Mouse (Mus musculus): ENCODE measurements around the gene Pdc. TPM values are rescaled to one million over a fixed set of nuclear protein-coding genes. Genes with fewer than 3 reads are reported as not detected.

Pdc gene
- polyA plus RNA-seq, 1 experiment: not detected

DNA sequence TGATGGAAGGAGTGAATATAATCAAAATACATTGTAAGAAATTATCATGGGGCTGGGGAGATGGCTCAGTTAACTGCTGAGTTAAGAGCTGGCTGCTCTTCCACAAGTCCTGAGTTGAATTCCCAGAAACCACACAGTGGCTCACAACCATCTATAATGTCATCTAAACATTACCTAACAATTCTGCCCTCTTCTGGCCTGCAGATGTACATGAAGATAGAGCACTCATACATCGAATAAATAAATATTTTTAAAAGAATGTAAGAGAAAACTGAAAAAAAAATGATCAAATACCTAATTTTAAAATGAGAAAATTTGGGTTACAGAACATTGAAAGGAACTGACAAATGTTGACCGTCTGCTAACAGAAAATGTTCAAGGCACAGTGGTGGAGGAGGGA lies 55.0 kb downstream of the Pdc start:
- H3K27ac ChIP-seq (ENCODE audit: insufficient read depth, low read length): no peak overlapping the region
- TF ChIP-seq CTCF (IDR thresholded peaks at IDR 0.05; ENCODE audit: low read depth, low read length) (no peak), EP300 (IDR thresholded peaks at IDR 0.05; ENCODE audit: insufficient read depth, low read depth, low read length) (no peak), POLR2A (IDR thresholded peaks at IDR 0.05; ENCODE audit: insufficient read depth, low read length) (no peak)
- peaks cover 3% of the 10 kb centered on the region; the same call in 1 of the 2 replicates for H3K36me3 ChIP-seq (ENCODE audit: control insufficient read depth, insufficient read depth, low read length, poor library complexity, severe bottlenecking)
- H3K9ac ChIP-seq (ENCODE audit: low read depth, poor library complexity, severe bottlenecking): no peak overlapping the region
- no peaks in the 10 kb centered on the region for H3K27me3 ChIP-seq (ENCODE audit: control insufficient read depth, insufficient read depth, low read length, poor library complexity, severe bottlenecking)
- H3K9me3 ChIP-seq (replicated peaks; ENCODE audit: control insufficient read depth, insufficient read depth, low read length, poor library complexity, severe bottlenecking): no peaks in the 10 kb centered on the region
- no peak overlapping the region for H3K4me3 ChIP-seq (ENCODE audit: low read depth, low read length)
- H3K4me1 ChIP-seq (ENCODE audit: control insufficient read depth, insufficient read depth, low read length): no peaks in the 10 kb centered on the region

Other genes starting within 250 kb of the Pdc start
- 3.8 and 4.0 TPM in 2 replicates for gene Ptgs2, start 219.4 kb upstream of the Pdc start, polyA plus RNA-seq (2011; ENCODE audit: insufficient read depth, insufficient read length, low read depth, missing spikeins)
- gene Tpr, start 73.4 kb downstream of the Pdc start, polyA plus RNA-seq (2011; ENCODE audit: insufficient read depth, insufficient read length, low read depth, missing spikeins): 240 and 254 TPM in 2 replicates
- 28.7 and 28.8 TPM in 2 replicates for gene Odr4, start 73.7 kb downstream of the Pdc start, polyA plus RNA-seq (2011; ENCODE audit: insufficient read depth, insufficient read length, low read depth, missing spikeins)
- 1.5 and 1.8 TPM in 2 replicates for gene Prg4, start 146.7 kb downstream of the Pdc start, polyA plus RNA-seq (2011; ENCODE audit: insufficient read depth, insufficient read length, low read depth, missing spikeins)